Mouse (Mus musculus) heart, embryonic 12.5 days (tissue): ENCODE measurements around the gene Castor1. TPM values are rescaled to one million over a fixed set of nuclear protein-coding genes. Genes with fewer than 3 reads are reported as not detected.

Source experiments
- ATAC-seq: fragments of 200-750 bp; cut with Nextera tagmentation; 2 replicates; pipeline ENCODE4 v1.8.0; 2017; ENCODE audit warnings: moderate TSS enrichment, moderate library complexity; ENCODE audit not compliant: insufficient number of reproducible peaks, low FRiP score
- H3K27ac ChIP-seq: fragments of 300-500 bp; sonication (generic); 2 replicates; pipeline ENCODE4 v1.5.1; 2016; ENCODE audit warnings: mild to moderate bottlenecking, moderate library complexity; ENCODE audit not compliant: poor library complexity, severe bottlenecking
- H3K27me3 ChIP-seq: fragments of 300-500 bp; sonication (generic); replicated peaks from 2 replicates; pipeline ENCODE4 v1.6.1; 2016; ENCODE audit warnings: mild to moderate bottlenecking, moderate library complexity
- H3K36me3 ChIP-seq: fragments of 300-500 bp; sonication (generic); 2 replicates; pipeline ENCODE4 v1.6.1; 2016; ENCODE audit warnings: mild to moderate bottlenecking, moderate library complexity
- H3K4me1 ChIP-seq: fragments of 300-500 bp; sonication (generic); replicated peaks from 2 replicates; pipeline ENCODE4 v1.6.1; 2016; ENCODE audit warnings: mild to moderate bottlenecking
- H3K4me2 ChIP-seq: fragments of 300-500 bp; sonication (generic); 2 replicates; pipeline ENCODE4 v1.6.1; 2016; ENCODE audit warnings: mild to moderate bottlenecking, moderate library complexity
- H3K4me3 ChIP-seq: fragments of 300-500 bp; sonication (generic); 2 replicates; pipeline ENCODE4 v1.5.1; 2016; ENCODE audit warnings: mild to moderate bottlenecking
- H3K9ac ChIP-seq: fragments of 300-500 bp; sonication (generic); 2 replicates; pipeline ENCODE4 v1.6.1; 2016; ENCODE audit warnings: mild to moderate bottlenecking, moderate library complexity
- H3K9me3 ChIP-seq: fragments of 300-500 bp; sonication (generic); replicated peaks from 2 replicates; pipeline ENCODE4 v1.6.1; 2016; ENCODE audit warnings: mild to moderate bottlenecking, moderate library complexity
- WGBS: fragments of 180-500 bp; shearing (Covaris S2); methylation state at CpG from one replicate; pipeline ENCODE4 v1.1.7; 2016; 5-methylcytosine and 5-hydroxymethylcytosine counted together
- polyA plus RNA-seq: library from polyadenylated mRNA; unstranded; fragments of >200 nt; fragmentation: Nextera tagmentation; extraction: Ambion mirVana; gene quantifications from 2 replicates; pipeline ENCODE4 v1.2.1, GENCODE M21; 2016

Gene Castor1
- polyA plus RNA-seq, 1 experiment from 2014 or later: 3.8 TPM

DNA sequence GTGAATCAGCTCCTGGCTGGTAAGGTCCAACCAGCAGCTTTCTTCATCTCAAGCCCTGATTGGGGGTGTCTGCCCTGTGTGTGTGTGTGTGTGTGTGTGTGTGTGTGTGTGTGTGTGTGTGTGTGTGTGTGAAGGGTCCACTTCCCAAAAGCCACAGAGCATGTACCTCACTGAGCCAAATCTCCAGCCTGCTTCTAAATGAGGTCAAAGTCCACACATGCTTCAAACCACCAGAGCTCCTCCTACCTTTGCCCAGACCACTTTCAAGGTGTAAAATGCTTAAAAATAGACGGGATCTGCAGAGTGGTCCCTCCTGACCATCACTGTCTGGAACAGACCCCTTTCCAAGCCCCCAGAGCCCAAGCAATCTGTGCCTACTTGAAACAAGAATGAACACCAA is 45.3 kb downstream of the Castor1 start:
- Histone ChIP-seq H3K4me3 (no peak overlapping the region), H3K4me1 (peaks cover 56% of the 10 kb centered on the region), H3K27me3 (peaks cover 50% of the 10 kb centered on the region), H3K9ac (no peak overlapping the region; the same call in 1 of the 2 replicates), H3K4me2 (no peak overlapping the region), H3K27ac (no peak overlapping the region), H3K9me3 (no peaks in the 10 kb centered on the region), H3K36me3 (no peaks in the 10 kb centered on the region)
- 23% methylated on average over 1 of the region's 1 CpGs for WGBS
- ATAC-seq: no peak

- Histone ChIP-seq H3K27ac (no peak overlapping the region), H3K9me3 (no peaks in the 10 kb centered on the region), H3K9ac (no peak overlapping the region), H3K4me1 (peaks cover 56% of the 10 kb centered on the region), H3K36me3 (no peaks in the 10 kb centered on the region), H3K27me3 (peaks cover 57% of the 10 kb centered on the region), H3K4me2 (no peak overlapping the region), H3K4me3 (no peak overlapping the region)
- WGBS: 61% methylated on average over 7 of the region's 7 CpGs
- no peak for ATAC-seq
Measured at GRCm38 (mm10) chr11:4264066-4264465, 46.0 kb downstream of the Castor1 start.

DNA sequence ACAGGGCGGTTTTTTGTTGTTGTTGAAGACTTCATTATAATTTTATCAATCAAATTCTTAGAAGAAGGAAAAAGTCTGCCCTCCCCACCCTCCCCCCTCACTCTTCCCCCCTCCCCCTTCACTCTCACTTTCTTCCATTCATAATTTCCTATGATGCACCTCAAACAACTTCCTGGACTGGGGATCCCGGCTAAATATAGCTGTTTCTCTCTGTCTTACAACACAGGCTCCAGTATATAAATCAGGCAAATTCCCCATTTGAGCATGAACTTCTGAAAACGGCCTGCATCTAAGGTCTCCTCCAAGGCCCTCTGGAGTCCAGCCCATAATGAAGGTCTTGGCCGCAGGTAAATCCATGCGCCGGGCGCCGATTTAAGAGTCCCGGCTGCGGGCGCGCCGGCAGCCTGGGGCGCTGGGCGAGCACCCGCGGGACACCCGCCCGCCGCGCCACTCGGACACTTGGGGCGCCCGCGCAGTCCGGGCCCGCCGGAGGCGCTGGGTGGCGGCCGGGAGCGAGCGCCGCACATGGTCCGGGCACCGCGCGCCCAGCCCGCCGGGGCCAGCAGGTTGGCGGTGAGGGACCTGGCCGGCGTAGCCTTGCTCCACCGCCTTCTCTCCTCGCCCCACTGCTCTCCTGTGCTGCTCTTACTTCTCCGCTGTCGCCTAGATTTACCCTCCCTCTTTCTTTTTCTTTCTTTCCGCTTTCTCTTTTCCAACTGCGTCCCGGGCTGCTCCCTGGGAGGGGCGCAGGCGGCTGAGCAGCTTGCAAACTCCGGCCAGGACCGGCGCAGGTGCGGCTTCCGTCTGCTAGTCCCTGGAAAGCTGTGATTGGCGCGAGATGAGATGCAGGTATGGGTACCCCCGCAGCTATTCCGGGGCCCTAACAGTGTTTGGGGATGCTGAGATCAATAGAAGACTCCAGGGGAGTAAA is 48.5 kb downstream of the Castor1 start:
- Histone ChIP-seq H3K4me2 (peak overlapping the region; percentile 86), H3K36me3 (no peaks in the 10 kb centered on the region), H3K4me3 (peak overlapping the region; percentile 66), H3K27me3 (peaks cover 75% of the 10 kb centered on the region), H3K27ac (no peak overlapping the region), H3K9me3 (no peaks in the 10 kb centered on the region), H3K9ac (peak overlapping the region; percentile 59), H3K4me1 (peaks cover 46% of the 10 kb centered on the region)
- no peak for ATAC-seq
- WGBS: 1% methylated on average over 61 of the region's 61 CpGs

GRCm38 (mm10) chr11:4267202-4267578 is 49.2 kb downstream of the Castor1 start:
- peak overlapping the region; percentile 66 for H3K4me3 ChIP-seq
- no peaks in the 10 kb centered on the region for H3K36me3 ChIP-seq
- no peak overlapping the region for H3K27ac ChIP-seq
- H3K27me3 ChIP-seq: peaks cover 77% of the 10 kb centered on the region
- H3K9ac ChIP-seq: peak overlapping the region; percentile 59; the same call in 1 of the 2 replicates
- 2% methylated on average over 13 of the region's 13 CpGs for WGBS
- no peaks in the 10 kb centered on the region for H3K9me3 ChIP-seq
- H3K4me2 ChIP-seq: peak overlapping the region; percentile 86
- peaks cover 45% of the 10 kb centered on the region for H3K4me1 ChIP-seq
- no peak for ATAC-seq

DNA sequence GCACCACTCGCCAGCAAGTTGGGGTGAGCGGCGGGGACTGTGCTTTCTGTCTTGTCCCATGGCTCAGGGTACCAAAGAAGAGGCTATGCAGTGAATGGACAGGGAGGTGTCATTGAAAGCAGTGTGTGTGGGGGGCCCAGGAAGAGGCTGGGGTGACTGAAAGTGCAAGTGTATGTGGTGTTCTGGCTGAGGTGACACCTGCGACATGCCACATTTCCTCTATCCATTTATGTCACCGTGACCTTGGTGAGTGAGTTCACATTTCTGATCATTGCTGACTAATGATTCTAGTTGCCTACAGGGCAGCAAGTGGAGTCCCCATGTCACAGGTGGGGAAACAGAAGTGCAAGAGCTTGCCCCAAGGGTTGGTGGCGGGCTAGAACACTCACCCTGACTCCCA is 50.5 kb downstream of the Castor1 start:
- H3K36me3 ChIP-seq: no peaks in the 10 kb centered on the region
- no peak overlapping the region for H3K4me3 ChIP-seq
- H3K9ac ChIP-seq: no peak overlapping the region
- no peak overlapping the region for H3K4me2 ChIP-seq
- ATAC-seq: no peak
- H3K27ac ChIP-seq: no peak overlapping the region
- H3K27me3 ChIP-seq: peaks cover 81% of the 10 kb centered on the region
- no peaks in the 10 kb centered on the region for H3K9me3 ChIP-seq
- WGBS: 75% methylated on average over 6 of the region's 6 CpGs
- H3K4me1 ChIP-seq: peaks cover 31% of the 10 kb centered on the region

GRCm38 (mm10) chr11:4270744-4271459 is 52.9 kb downstream of the Castor1 start:
- Histone ChIP-seq H3K4me3 (no peak overlapping the region), H3K4me2 (no peak overlapping the region), H3K9me3 (no peaks in the 10 kb centered on the region), H3K27ac (no peak overlapping the region), H3K4me1 (peaks cover 18% of the 10 kb centered on the region), H3K27me3 (peaks cover 69% of the 10 kb centered on the region), H3K9ac (no peak overlapping the region), H3K36me3 (no peaks in the 10 kb centered on the region)
- WGBS: 32% methylated on average over 20 of the region's 20 CpGs
- peak; percentile 34; the same call in 1 of the 2 replicates for ATAC-seq

- H3K27me3 ChIP-seq: peaks cover 63% of the 10 kb centered on the region
- ATAC-seq: no peak
- H3K27ac ChIP-seq: no peak overlapping the region
- no peak overlapping the region for H3K4me2 ChIP-seq
- WGBS: 69% methylated on average over 11 of the region's 11 CpGs
- H3K4me3 ChIP-seq: no peak overlapping the region
- no peak overlapping the region for H3K9ac ChIP-seq
- no peaks in the 10 kb centered on the region for H3K9me3 ChIP-seq
- no peaks in the 10 kb centered on the region for H3K36me3 ChIP-seq
- peaks cover 24% of the 10 kb centered on the region for H3K4me1 ChIP-seq
Measured at GRCm38 (mm10) chr11:4271544-4271943, 53.5 kb downstream of the Castor1 start.

Other genes starting within 250 kb of the Castor1 start
- gene 4930556J24Rik, start 241.4 kb upstream of the Castor1 start, polyA plus RNA-seq: 0.22 TPM in 1 of 2 replicates, not detected in the other
- gene Gal3st1, start 234.6 kb upstream of the Castor1 start, polyA plus RNA-seq: 0.19 and 0.32 TPM in 2 replicates
- not detected in 2 replicates for gene Sec14l4, start 186.8 kb upstream of the Castor1 start, polyA plus RNA-seq
- gene Sec14l3, start 153.4 kb upstream of the Castor1 start, polyA plus RNA-seq: not detected in 2 replicates
- 18.6 and 21.2 TPM in 2 replicates for gene Mtfp1, start 122.8 kb upstream of the Castor1 start, polyA plus RNA-seq
- 0.86 and 1.1 TPM in 2 replicates for gene Sec14l2, start 94.8 kb upstream of the Castor1 start, polyA plus RNA-seq
- gene Rnf215, start 83.0 kb upstream of the Castor1 start, polyA plus RNA-seq: 21.4 and 22.0 TPM in 2 replicates
- gene Ccdc157, start 57.9 kb upstream of the Castor1 start, polyA plus RNA-seq: 4.7 and 5.5 TPM in 2 replicates
- gene Sf3a1, start 57.9 kb upstream of the Castor1 start, polyA plus RNA-seq: 43.1 and 46.5 TPM in 2 replicates
- gene Tbc1d10a, start 31.4 kb upstream of the Castor1 start, polyA plus RNA-seq: 15.6 TPM in 2 replicates
- gene Osm, start 18.2 kb downstream of the Castor1 start, polyA plus RNA-seq: not detected in 2 replicates
- 0.24 and 0.63 TPM in 2 replicates for gene Lif, start 39.3 kb downstream of the Castor1 start, polyA plus RNA-seq
- gene Hormad2, start 222.9 kb downstream of the Castor1 start, polyA plus RNA-seq: 0.38 and 0.41 TPM in 2 replicates